Mouse (Mus musculus): ENCODE measurements around the gene Mepce.

- TF ChIP-seq POLR2A (IDR thresholded peaks at IDR 0.05; ENCODE audit: borderline replicate concordance, low read depth, low read length) (no peak), CTCF (IDR thresholded peaks at IDR 0.05; ENCODE audit: low read depth, low read length) (no peak)
Observed at GRCm38 (mm10) chr5:137800917-137801316, 13.5 kb upstream of the Mepce start.
